Mouse (Mus musculus): ENCODE data around the gene Nudt9. TPM values are rescaled to one million over a fixed set of nuclear protein-coding genes. Genes with fewer than 3 reads are reported as not detected.
A peak's percentile ranks its signal among the peaks of the same experiment; 100 is the strongest.
"Not testable (repeated sequence)": the region's sequence is repeated elsewhere in the genome, so short reads cannot be mapped to it uniquely, and the experiment has no call there.

Gene Nudt9
- polyA plus RNA-seq, 1 experiment from 2014 or later = 71.7 TPM

- ATAC-seq = no peak
- Histone ChIP-seq H3K27me3 (replicated peaks; ENCODE audit: control insufficient read depth, insufficient read depth, low read length) (no peaks in the 10 kb centered on the region), H3K4me1 (ENCODE audit: control insufficient read depth, insufficient read depth, low read depth, low read length) (no peaks in the 10 kb centered on the region), H3K9ac (ENCODE audit: low read depth, low read length) (no peak overlapping the region), H3K27ac (ENCODE audit: low read depth, low read length) (no peak overlapping the region), H3K4me3 (ENCODE audit: low read length) (no peak overlapping the region), H3K4me2 (ENCODE audit: low read length) (no peak overlapping the region), H3K9me3 (ENCODE audit: control insufficient read depth, low read length) (no peaks in the 10 kb centered on the region), H3K36me3 (ENCODE audit: control insufficient read depth, insufficient read depth, low read length) (no peaks in the 10 kb centered on the region)
- 93% methylated on average over 3 of the region's 3 CpGs for WGBS
Observed at GRCm38 (mm10) chr5:104009421-104009820, 36.7 kb upstream of the Nudt9 start.

GRCm38 (mm10) chr5:104010261-104010660 lies 35.8 kb upstream of the Nudt9 start:
- Histone ChIP-seq H3K9me3 (ENCODE audit: control insufficient read depth, low read length) (no peaks in the 10 kb centered on the region), H3K4me3 (ENCODE audit: low read length) (no peak overlapping the region), H3K27ac (ENCODE audit: low read depth, low read length) (no peak overlapping the region), H3K4me1 (ENCODE audit: control insufficient read depth, insufficient read depth, low read depth, low read length) (no peaks in the 10 kb centered on the region), H3K36me3 (ENCODE audit: control insufficient read depth, insufficient read depth, low read length) (no peaks in the 10 kb centered on the region), H3K4me2 (ENCODE audit: low read length) (no peak overlapping the region), H3K27me3 (replicated peaks; ENCODE audit: control insufficient read depth, insufficient read depth, low read length) (no peaks in the 10 kb centered on the region), H3K9ac (ENCODE audit: low read depth, low read length) (no peak overlapping the region)
- no peak for ATAC-seq
- WGBS = 97% methylated on average over 7 of the region's 7 CpGs

- no peak overlapping the region for H3K9ac ChIP-seq (ENCODE audit: low read depth, low read length)
- no peak overlapping the region for H3K4me3 ChIP-seq (ENCODE audit: low read length)
- H3K4me1 ChIP-seq (ENCODE audit: control insufficient read depth, insufficient read depth, low read depth, low read length) = no peaks in the 10 kb centered on the region
- no peak overlapping the region for H3K27ac ChIP-seq (ENCODE audit: low read depth, low read length)
- ATAC-seq = no peak
- no peaks in the 10 kb centered on the region for H3K9me3 ChIP-seq (ENCODE audit: control insufficient read depth, low read length)
- H3K4me2 ChIP-seq (ENCODE audit: low read length) = no peak overlapping the region
- no peaks in the 10 kb centered on the region for H3K27me3 ChIP-seq (replicated peaks; ENCODE audit: control insufficient read depth, insufficient read depth, low read length)
- no peaks in the 10 kb centered on the region for H3K36me3 ChIP-seq (ENCODE audit: control insufficient read depth, insufficient read depth, low read length)
Observed at GRCm38 (mm10) chr5:104011419-104011818, 34.7 kb upstream of the Nudt9 start.

GRCm38 (mm10) chr5:104021597-104022378 lies 24.3 kb upstream of the Nudt9 start, which contains the start of gene Hsd17b11:
Hsd17b11 (minus strand) TSS chr5:104021919.
- H3K4me3 ChIP-seq (ENCODE audit: low read length) = peak within 1 kb of the TSS; percentile 55
- H3K27me3 ChIP-seq (replicated peaks; ENCODE audit: control insufficient read depth, insufficient read depth, low read length) = no peaks in the 10 kb centered on the region
- H3K36me3 ChIP-seq (ENCODE audit: control insufficient read depth, insufficient read depth, low read length) = peaks cover 4% of the 10 kb centered on the region; the same call in 1 of the 2 replicates
- peak within 1 kb of the TSS; percentile 92 for H3K4me2 ChIP-seq (ENCODE audit: low read length)
- under 1% methylated on average over 31 of the region's 31 CpGs for WGBS
- H3K9ac ChIP-seq (ENCODE audit: low read depth, low read length) = peak within 1 kb of the TSS; percentile 77
- H3K9me3 ChIP-seq (ENCODE audit: control insufficient read depth, low read length) = no peaks in the 10 kb centered on the region
- H3K27ac ChIP-seq (ENCODE audit: low read depth, low read length) = peak within 1 kb of the TSS; percentile 72
- peak; percentile 93 for ATAC-seq
- H3K4me1 ChIP-seq (ENCODE audit: control insufficient read depth, insufficient read depth, low read depth, low read length) = no peaks in the 10 kb centered on the region; the same call in 1 of the 2 replicates

GRCm38 (mm10) chr5:104022558-104022957 lies 23.5 kb upstream of the Nudt9 start:
- no peak for ATAC-seq
- H3K27me3 ChIP-seq (replicated peaks; ENCODE audit: control insufficient read depth, insufficient read depth, low read length) = no peaks in the 10 kb centered on the region
- no peaks in the 10 kb centered on the region for H3K9me3 ChIP-seq (ENCODE audit: control insufficient read depth, low read length)
- no peak overlapping the region for H3K27ac ChIP-seq (ENCODE audit: low read depth, low read length)
- WGBS = 27% methylated on average over 5 of the region's 5 CpGs
- H3K36me3 ChIP-seq (ENCODE audit: control insufficient read depth, insufficient read depth, low read length) = peaks cover 3% of the 10 kb centered on the region; the same call in 1 of the 2 replicates
- no peak overlapping the region; the same call in 1 of the 2 replicates for H3K9ac ChIP-seq (ENCODE audit: low read depth, low read length)
- H3K4me3 ChIP-seq (ENCODE audit: low read length) = no peak overlapping the region
- H3K4me1 ChIP-seq (ENCODE audit: control insufficient read depth, insufficient read depth, low read depth, low read length) = no peaks in the 10 kb centered on the region; the same call in 1 of the 2 replicates
- H3K4me2 ChIP-seq (ENCODE audit: low read length) = peak overlapping the region; percentile 92

- no peak overlapping the region for H3K4me2 ChIP-seq (ENCODE audit: low read length)
- no peaks in the 10 kb centered on the region; the same call in 1 of the 2 replicates for H3K4me1 ChIP-seq (ENCODE audit: control insufficient read depth, insufficient read depth, low read depth, low read length)
- H3K36me3 ChIP-seq (ENCODE audit: control insufficient read depth, insufficient read depth, low read length) = no peaks in the 10 kb centered on the region
- no peak overlapping the region for H3K9ac ChIP-seq (ENCODE audit: low read depth, low read length)
- no peak overlapping the region for H3K4me3 ChIP-seq (ENCODE audit: low read length)
- no peaks in the 10 kb centered on the region for H3K27me3 ChIP-seq (replicated peaks; ENCODE audit: control insufficient read depth, insufficient read depth, low read length)
- WGBS = 69% methylated on average over 8 of the region's 8 CpGs
- ATAC-seq = no peak
- no peak overlapping the region for H3K27ac ChIP-seq (ENCODE audit: low read depth, low read length)
- H3K9me3 ChIP-seq (ENCODE audit: control insufficient read depth, low read length) = no peaks in the 10 kb centered on the region
Observed at GRCm38 (mm10) chr5:104023289-104024020, 22.7 kb upstream of the Nudt9 start.

- H3K27ac ChIP-seq (ENCODE audit: low read depth, low read length); H3K4me1 ChIP-seq (ENCODE audit: control insufficient read depth, insufficient read depth, low read depth, low read length); H3K9me3 ChIP-seq (ENCODE audit: control insufficient read depth, low read length); H3K36me3 ChIP-seq (ENCODE audit: control insufficient read depth, insufficient read depth, low read length); H3K27me3 ChIP-seq (replicated peaks; ENCODE audit: control insufficient read depth, insufficient read depth, low read length); ATAC-seq; H3K4me3 ChIP-seq (ENCODE audit: low read length); H3K4me2 ChIP-seq (ENCODE audit: low read length); H3K9ac ChIP-seq (ENCODE audit: low read depth, low read length): not testable (repeated sequence)
- WGBS = 82% methylated on average over 5 of the region's 5 CpGs
Observed at GRCm38 (mm10) chr5:104024193-104024592, 21.9 kb upstream of the Nudt9 start.

- H3K9me3 ChIP-seq (ENCODE audit: control insufficient read depth, low read length) = no peaks in the 10 kb centered on the region
- no peaks in the 10 kb centered on the region for H3K27me3 ChIP-seq (replicated peaks; ENCODE audit: control insufficient read depth, insufficient read depth, low read length)
- no peak for ATAC-seq
- no peak overlapping the region for H3K27ac ChIP-seq (ENCODE audit: low read depth, low read length)
- no peak overlapping the region for H3K9ac ChIP-seq (ENCODE audit: low read depth, low read length)
- 74% methylated on average over 11 of the region's 11 CpGs for WGBS
- H3K4me2 ChIP-seq (ENCODE audit: low read length) = no peak overlapping the region
- H3K36me3 ChIP-seq (ENCODE audit: control insufficient read depth, insufficient read depth, low read length) = no peaks in the 10 kb centered on the region
- no peaks in the 10 kb centered on the region; the same call in 1 of the 2 replicates for H3K4me1 ChIP-seq (ENCODE audit: control insufficient read depth, insufficient read depth, low read depth, low read length)
- H3K4me3 ChIP-seq (ENCODE audit: low read length) = no peak overlapping the region
Observed at GRCm38 (mm10) chr5:104024762-104025161, 21.3 kb upstream of the Nudt9 start.

- H3K9me3 ChIP-seq (ENCODE audit: control insufficient read depth, low read length) = no peaks in the 10 kb centered on the region
- no peak overlapping the region for H3K4me2 ChIP-seq (ENCODE audit: low read length)
- no peak overlapping the region for H3K27ac ChIP-seq (ENCODE audit: low read depth, low read length)
- H3K4me3 ChIP-seq (ENCODE audit: low read length) = no peak overlapping the region
- no peaks in the 10 kb centered on the region for H3K36me3 ChIP-seq (ENCODE audit: control insufficient read depth, insufficient read depth, low read length)
- H3K27me3 ChIP-seq (replicated peaks; ENCODE audit: control insufficient read depth, insufficient read depth, low read length) = no peaks in the 10 kb centered on the region
- H3K9ac ChIP-seq (ENCODE audit: low read depth, low read length) = no peak overlapping the region
- H3K4me1 ChIP-seq (ENCODE audit: control insufficient read depth, insufficient read depth, low read depth, low read length) = no peaks in the 10 kb centered on the region; the same call in 1 of the 2 replicates
- no peak for ATAC-seq
- 50% methylated on average over 17 of the region's 17 CpGs for WGBS
Observed at GRCm38 (mm10) chr5:104025245-104025854, 20.8 kb upstream of the Nudt9 start.
